Mouse (Mus musculus): ENCODE data around the gene Cilp2.

- TF ChIP-seq CTCF (IDR thresholded peaks at IDR 0.05; ENCODE audit: insufficient read depth, low read depth, low read length): peak; percentile 26; the same call in 1 of the 2 replicates
- TF ChIP-seq POLR2A (IDR thresholded peaks at IDR 0.05; ENCODE audit: insufficient read depth, low read depth, low read length): no peak
Observed at GRCm38 (mm10) chr8:69912478-69913074, 25.1 kb upstream of the Cilp2 start.

Measured in olfactory bulb, adult 2 months (tissue).